Mouse (Mus musculus) MEL-GATA-1-ER (cell line): Measurements from ENCODE around the gene Tnnc2.

ENCODE experiments used
- DNase-seq: peaks from one replicate; pipeline ENCODE4 v3.0.0-alpha.2; 2012; ENCODE audit warnings: low read depth; ENCODE audit errors: extremely low read depth

Tnnc2 gene

DNA sequence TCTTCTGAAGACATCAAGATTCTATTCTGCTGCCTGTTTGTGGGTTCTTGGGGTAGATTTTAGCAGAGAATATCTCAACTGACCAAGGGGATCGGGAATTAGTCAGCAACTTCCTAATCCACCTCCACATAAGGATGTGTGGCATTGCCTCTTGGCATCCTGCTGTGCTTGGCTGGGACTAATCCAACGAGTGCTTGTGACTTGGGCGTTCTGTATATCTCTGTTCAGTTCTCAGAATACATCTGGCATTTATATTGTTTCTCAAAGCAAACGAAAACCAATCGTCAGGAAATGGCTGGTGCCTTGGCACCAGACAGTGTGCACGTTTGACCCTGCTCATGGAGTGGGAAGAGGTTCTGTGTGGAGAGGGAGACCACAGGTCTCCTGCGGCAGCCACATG is 39.9 kb downstream of the Tnnc2 start:
- no peak for DNase-seq

DNA sequence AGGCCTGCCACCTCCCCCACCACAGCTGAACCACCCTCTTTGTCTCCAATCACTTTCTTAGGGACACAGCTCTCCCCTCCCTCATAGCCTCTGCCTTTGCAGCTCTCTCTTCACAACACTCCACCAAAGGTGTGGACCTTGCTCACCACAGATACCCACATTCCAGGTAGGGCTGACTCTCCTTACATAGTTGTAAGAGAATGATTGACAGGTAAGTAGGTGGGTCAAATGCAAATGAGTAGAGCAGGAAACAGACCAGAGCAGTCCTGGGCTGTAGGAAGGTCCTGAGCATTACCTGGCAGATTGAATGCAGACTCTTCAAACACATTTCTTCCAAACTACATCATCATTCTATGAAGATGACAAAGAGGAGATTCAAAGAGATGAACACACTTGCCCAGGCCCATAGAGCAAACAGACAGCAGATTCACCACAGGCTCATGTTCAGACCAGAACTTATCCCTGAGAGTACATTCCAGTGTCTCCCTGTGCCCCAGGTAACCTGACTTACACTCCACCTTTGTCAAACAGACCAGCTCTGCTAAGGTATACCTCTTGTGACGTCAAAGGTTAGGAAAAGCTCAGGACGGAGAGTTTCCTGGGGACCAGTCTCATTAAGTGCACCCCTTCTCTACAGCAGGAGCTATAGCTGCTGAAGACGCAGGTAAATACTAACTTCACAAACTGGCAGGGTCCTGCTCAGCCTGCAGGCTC is 42.2 kb downstream of the Tnnc2 start:
- no peak for DNase-seq

DNA sequence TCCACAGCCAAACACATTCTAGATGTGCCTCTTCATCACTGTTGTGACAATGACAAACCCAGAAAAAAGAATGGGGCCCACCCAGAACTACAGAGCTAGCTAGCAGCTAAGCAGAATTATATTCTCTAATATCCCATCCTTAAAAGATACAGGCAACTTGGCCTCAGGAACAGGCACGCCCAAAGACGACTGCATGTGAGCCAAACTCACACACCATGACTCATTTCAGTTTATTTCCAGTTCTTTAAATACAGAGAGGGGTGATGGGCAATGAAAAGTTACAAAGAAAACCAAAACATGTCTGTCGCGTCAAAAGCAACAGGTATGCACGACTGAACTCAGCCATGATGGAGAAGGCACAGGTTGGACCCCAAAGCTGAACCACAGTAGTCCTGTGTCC is 44.3 kb downstream of the Tnnc2 start:
- DNase-seq = no peak

DNA sequence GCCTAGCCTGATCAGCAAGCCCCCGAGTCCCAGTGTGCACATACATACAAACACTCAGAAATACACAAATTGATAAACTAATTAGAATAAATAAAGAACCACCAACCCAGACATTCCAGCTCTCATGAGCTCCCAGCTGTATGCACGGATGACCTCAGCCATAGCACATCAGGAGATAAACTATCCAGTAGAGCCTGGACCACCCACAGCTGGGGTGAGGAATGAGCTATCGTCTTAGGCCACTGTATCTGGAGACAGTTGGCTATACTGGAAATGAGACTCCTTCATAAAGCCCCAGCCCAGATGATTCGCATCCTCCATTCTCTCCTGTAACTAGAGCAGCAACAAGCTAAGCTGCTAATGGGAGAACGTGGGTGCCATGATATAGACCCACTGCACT is 44.9 kb downstream of the Tnnc2 start:
- no peak for DNase-seq

DNA sequence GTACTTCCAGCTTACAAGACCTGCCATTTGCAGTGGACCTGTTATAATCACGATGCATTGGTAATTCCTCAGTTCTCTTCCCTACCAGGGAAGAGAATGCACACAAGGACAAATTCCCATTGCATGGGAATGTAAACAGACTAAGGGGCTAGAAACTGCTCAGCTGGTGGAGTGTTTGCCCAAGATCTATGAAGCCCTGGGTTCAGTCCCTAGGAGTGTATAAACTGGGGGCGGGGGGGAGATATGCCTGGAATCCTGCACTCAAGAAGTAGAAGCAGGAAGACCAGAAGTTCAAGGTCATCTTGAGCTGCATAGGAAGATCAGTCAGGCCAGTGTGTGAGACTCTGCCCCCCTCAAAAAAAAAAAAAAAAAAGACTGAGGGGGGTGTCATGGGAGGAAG is 46.5 kb downstream of the Tnnc2 start:
- no peak for DNase-seq

DNA sequence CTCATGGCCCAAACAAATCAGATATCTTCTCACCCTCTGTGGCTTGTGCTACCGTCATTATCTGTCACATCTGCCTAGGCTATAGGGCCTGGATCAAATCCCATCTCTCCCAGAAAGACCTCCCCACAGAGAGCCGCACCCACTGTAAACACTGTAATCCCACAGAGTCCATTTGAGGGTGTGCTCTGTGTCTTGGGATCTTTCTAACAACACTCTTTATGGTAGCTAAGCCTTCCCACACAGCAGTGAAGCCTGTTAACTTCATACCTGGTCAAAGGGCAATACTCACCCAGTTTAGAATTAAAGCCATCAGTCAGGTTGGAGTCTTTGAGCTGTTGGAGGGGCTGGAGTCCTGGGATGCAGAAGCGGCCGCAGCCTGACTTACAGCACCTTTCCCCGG is 48.0 kb downstream of the Tnnc2 start:
- DNase-seq = no peak
